Mouse (Mus musculus): ENCODE measurements around the gene Vnn3. TPM values are rescaled to one million over a fixed set of nuclear protein-coding genes. Genes with fewer than 3 reads are reported as not detected.

Vnn3 gene
- polyA plus RNA-seq, 1 experiment from 2014 or later, result not detected

DNA sequence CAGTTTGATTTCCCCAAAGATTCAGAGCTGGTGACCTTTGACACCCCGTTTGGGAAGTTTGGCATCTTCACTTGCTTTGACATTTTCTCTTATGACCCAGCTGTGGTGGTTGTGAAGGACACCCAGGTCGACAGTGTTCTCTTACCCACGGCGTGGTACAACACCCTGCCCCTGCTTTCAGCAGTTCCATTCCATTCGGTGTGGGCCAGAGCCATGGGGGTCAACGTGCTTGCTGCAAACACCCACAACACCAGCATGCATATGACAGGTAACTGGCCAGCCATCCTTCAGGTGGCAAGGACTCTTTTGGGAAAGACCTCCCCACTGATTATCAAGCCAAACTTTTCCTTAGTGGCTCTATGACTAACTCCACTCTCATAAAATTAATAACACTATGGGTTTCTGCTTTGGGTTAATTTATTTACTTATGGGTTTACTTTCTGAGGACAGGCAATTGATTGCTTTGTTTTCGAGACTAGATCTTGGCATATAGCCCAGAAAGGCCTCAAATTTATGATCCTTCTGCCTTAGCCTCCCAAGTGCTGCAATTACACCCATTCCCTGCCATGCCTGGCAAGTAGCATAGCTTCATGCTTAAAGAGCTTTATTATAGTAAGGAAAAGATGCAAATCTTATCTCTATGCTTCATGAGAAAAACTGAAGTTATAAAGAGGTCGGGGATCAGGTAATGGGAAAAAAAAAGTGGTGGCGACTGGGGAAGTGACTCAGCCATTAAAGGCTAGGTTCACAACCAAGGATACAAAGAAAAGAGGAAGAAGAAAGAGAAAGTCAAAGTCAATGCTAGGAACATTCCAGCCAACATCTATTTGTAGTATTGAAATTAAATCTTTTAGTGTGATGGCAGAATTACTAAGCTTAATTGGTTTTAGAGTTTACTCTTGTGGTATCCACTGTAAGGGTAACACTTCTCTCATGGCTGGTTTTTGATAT is 13.4 kb downstream of the Vnn3 start:
- Histone ChIP-seq H3K36me3 (ENCODE audit: control insufficient read depth, insufficient read depth, low read length) (no peaks in the 10 kb centered on the region), H3K9ac (ENCODE audit: low read length) (no peak overlapping the region), H3K9me3 (ENCODE audit: control insufficient read depth, low read length) (0 out of 2 replicates have a peak, but pooled peaks cover 3% of the 10 kb centered on the region), H3K4me2 (no peak overlapping the region), H3K4me1 (ENCODE audit: control insufficient read depth, insufficient read depth, low read length) (no peaks in the 10 kb centered on the region), H3K4me3 (ENCODE audit: low read depth, low read length) (no peak overlapping the region), H3K27ac (ENCODE audit: low read depth, low read length) (no peak overlapping the region), H3K27me3 (ENCODE audit: control insufficient read depth, insufficient read depth, low read length) (no peaks in the 10 kb centered on the region)
- DNase-seq (ENCODE audit: low spot score, missing footprints) (no peak), ATAC-seq (ENCODE audit: low FRiP score) (no peak)
- 83% methylated on average over 9 of the region's 9 CpGs for WGBS

DNA sequence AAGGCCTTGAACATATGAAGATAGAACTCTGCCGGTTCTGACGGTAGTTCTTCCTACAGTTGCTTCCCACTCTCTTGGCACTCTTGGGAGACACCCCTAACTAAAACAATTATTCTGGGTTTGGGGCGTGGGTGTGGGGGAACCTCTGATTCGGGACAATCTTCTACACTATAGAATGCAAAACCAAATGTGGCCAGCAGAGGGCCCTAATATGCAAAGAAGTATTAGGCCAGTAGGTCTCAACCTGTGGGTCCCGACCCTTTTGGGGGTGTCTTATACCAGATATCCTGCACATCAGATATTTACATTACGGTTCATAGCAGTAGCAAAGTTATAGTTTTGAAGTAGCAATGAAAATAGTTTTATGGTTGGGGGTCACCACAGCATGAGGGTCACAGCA is 29.4 kb downstream of the Vnn3 start:
- Histone ChIP-seq H3K4me3 (ENCODE audit: low read depth, low read length) (no peak overlapping the region), H3K9me3 (ENCODE audit: control insufficient read depth, low read length) (no peaks in the 10 kb centered on the region), H3K9ac (ENCODE audit: low read length) (no peak overlapping the region), H3K4me2 (no peak overlapping the region), H3K36me3 (ENCODE audit: control insufficient read depth, insufficient read depth, low read length) (no peaks in the 10 kb centered on the region), H3K4me1 (ENCODE audit: control insufficient read depth, insufficient read depth, low read length) (no peaks in the 10 kb centered on the region), H3K27ac (ENCODE audit: low read depth, low read length) (no peak overlapping the region), H3K27me3 (ENCODE audit: control insufficient read depth, insufficient read depth, low read length) (no peaks in the 10 kb centered on the region)
- ATAC-seq (ENCODE audit: low FRiP score), result no peak
- 85% methylated on average over 6 of the region's 6 CpGs for WGBS
- DNase-seq (ENCODE audit: low spot score, missing footprints), result no peak

DNA sequence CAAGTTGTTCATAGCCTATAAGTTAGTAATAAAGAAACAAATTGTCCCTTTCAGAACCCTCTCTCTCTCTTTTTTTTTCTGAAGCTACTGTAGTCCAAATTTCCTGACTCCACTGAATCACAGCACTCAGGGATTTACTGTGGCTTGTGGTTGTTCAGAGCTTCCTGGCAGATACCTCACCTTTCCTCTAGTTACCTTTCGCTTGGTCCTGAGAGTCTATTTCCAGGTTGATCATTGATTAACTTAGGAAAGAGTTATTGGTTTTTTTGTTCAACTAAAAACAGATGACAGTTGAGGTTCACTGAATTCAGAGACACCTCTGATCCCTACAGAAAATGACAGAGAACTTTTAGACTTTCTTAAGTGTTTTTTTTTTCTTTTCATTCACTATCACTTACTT is 33.6 kb downstream of the Vnn3 start:
- Histone ChIP-seq H3K27me3 (ENCODE audit: control insufficient read depth, insufficient read depth, low read length) (no peaks in the 10 kb centered on the region), H3K9ac (ENCODE audit: low read length) (no peak overlapping the region), H3K4me2 (no peak overlapping the region), H3K4me3 (ENCODE audit: low read depth, low read length) (no peak overlapping the region), H3K27ac (ENCODE audit: low read depth, low read length) (no peak overlapping the region), H3K4me1 (ENCODE audit: control insufficient read depth, insufficient read depth, low read length) (no peaks in the 10 kb centered on the region), H3K36me3 (ENCODE audit: control insufficient read depth, insufficient read depth, low read length) (no peaks in the 10 kb centered on the region), H3K9me3 (ENCODE audit: control insufficient read depth, low read length) (no peaks in the 10 kb centered on the region)
- ATAC-seq (ENCODE audit: low FRiP score), result no peak
- DNase-seq (ENCODE audit: low spot score, missing footprints), result no peak
- 88% methylated on average over 1 of the region's 1 CpGs for WGBS

DNA sequence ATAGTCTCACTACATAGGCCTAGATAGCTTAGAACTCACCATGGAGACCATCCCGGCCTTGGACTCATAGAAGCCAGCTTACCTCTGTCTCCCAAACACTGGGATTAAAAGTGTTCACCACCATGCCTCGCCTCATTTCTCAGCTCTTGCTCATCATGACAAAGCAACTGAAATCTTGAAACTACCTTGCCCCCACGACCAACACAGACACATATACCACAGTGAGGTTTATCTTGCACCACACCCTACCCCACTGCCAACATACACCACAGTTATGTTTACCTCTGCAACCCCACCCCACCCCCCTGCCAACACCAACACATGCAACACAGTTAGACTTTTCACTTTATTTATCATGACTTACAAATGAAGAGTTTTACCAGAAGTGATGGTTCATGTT is 34.8 kb downstream of the Vnn3 start:
- no peaks in the 10 kb centered on the region for H3K9me3 ChIP-seq (ENCODE audit: control insufficient read depth, low read length)
- no peaks in the 10 kb centered on the region for H3K36me3 ChIP-seq (ENCODE audit: control insufficient read depth, insufficient read depth, low read length)
- no peak overlapping the region for H3K4me3 ChIP-seq (ENCODE audit: low read depth, low read length)
- ATAC-seq (ENCODE audit: low FRiP score) (no peak), DNase-seq (ENCODE audit: low spot score, missing footprints) (no peak)
- WGBS, result 77% methylated on average over 3 of the region's 3 CpGs
- H3K4me2 ChIP-seq, result no peak overlapping the region
- H3K9ac ChIP-seq (ENCODE audit: low read length), result no peak overlapping the region
- H3K4me1 ChIP-seq (ENCODE audit: control insufficient read depth, insufficient read depth, low read length), result no peaks in the 10 kb centered on the region
- no peak overlapping the region for H3K27ac ChIP-seq (ENCODE audit: low read depth, low read length)
- H3K27me3 ChIP-seq (ENCODE audit: control insufficient read depth, insufficient read depth, low read length), result no peaks in the 10 kb centered on the region

DNA sequence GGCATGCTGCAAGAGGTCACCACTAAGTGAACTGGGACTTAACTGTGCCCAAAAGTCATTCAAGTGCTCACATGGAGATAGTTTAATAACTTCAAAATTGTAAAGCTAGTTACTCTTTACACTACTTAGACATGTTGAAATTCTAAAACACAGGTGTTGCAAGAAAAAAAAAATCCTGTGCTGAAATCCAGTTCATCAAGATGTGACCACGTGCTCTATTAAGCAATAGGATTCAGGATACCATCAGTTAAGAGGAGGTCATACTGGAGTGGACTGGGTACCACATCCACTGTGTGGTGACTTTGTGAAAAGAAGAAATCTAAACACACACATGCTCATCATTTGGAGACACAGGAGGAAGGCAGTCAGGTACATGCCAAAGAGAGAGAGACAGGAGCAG is 41.7 kb downstream of the Vnn3 start:
- no peak overlapping the region for H3K4me3 ChIP-seq (ENCODE audit: low read depth, low read length)
- H3K27me3 ChIP-seq (ENCODE audit: control insufficient read depth, insufficient read depth, low read length), result no peaks in the 10 kb centered on the region
- DNase-seq (ENCODE audit: low spot score, missing footprints), result no peak
- no peaks in the 10 kb centered on the region for H3K4me1 ChIP-seq (ENCODE audit: control insufficient read depth, insufficient read depth, low read length)
- no peaks in the 10 kb centered on the region for H3K36me3 ChIP-seq (ENCODE audit: control insufficient read depth, insufficient read depth, low read length)
- ATAC-seq (ENCODE audit: low FRiP score), result no peak
- no peak overlapping the region for H3K9ac ChIP-seq (ENCODE audit: low read length)
- no peak overlapping the region for H3K27ac ChIP-seq (ENCODE audit: low read depth, low read length)
- 83% methylated on average over 1 of the region's 1 CpGs for WGBS
- H3K9me3 ChIP-seq (ENCODE audit: control insufficient read depth, low read length), result no peaks in the 10 kb centered on the region
- no peak overlapping the region for H3K4me2 ChIP-seq

DNA sequence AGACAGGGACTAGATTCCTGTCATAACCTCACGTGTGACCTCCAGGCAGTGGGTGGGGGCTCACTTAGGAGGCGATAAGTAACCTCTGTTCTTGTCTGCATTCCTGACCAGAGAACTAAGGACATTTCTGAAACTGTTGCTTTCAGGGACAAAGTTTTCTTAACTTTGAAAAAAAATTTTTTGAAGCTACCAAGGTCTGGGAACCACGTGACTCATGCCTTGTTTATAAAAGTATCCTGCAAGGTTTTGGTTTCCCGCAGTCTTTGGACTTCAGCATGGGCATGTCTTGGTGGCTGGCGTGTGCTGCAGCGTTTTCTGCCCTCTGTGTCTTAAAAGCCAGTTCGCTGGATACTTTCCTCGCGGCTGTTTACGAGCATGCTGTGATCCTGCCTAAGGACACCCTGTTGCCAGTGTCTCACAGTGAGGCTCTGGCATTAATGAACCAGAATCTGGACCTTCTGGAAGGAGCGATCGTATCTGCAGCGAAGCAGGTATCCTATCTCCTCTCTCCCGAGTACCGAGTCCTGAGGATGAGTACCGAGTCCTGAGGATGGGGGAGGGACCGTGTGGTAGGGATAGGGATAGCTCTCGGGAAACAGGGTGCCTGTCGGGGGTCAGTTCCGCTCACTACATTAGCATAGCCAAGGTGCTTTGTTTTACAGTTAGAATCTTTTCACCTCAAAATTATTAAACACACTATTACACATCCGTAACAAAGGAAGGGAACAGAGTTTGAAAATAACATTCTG is 43.5 kb downstream of the Vnn3 start, which contains the start of gene Vnn1:
Gene Vnn1 (plus strand): TSS at position 88 of the 749 bp plus-strand sequence.
- Histone ChIP-seq H3K4me1 (ENCODE audit: control insufficient read depth, insufficient read depth, low read length) (no peaks in the 10 kb centered on the region), H3K9ac (ENCODE audit: low read length) (no peak within 1 kb of the TSS), H3K27me3 (ENCODE audit: control insufficient read depth, insufficient read depth, low read length) (no peaks in the 10 kb centered on the region), H3K4me3 (ENCODE audit: low read depth, low read length) (no peak within 1 kb of the TSS), H3K27ac (ENCODE audit: low read depth, low read length) (no peak within 1 kb of the TSS), H3K36me3 (ENCODE audit: control insufficient read depth, insufficient read depth, low read length) (no peaks in the 10 kb centered on the region), H3K9me3 (ENCODE audit: control insufficient read depth, low read length) (no peaks in the 10 kb centered on the region), H3K4me2 (peak within 1 kb of the TSS; percentile 19; the same call in 1 of the 2 replicates)
- DNase-seq (ENCODE audit: low spot score, missing footprints), result no peak
- no peak for ATAC-seq (ENCODE audit: low FRiP score)
- WGBS, result 40% methylated on average over 21 of the region's 21 CpGs

DNA sequence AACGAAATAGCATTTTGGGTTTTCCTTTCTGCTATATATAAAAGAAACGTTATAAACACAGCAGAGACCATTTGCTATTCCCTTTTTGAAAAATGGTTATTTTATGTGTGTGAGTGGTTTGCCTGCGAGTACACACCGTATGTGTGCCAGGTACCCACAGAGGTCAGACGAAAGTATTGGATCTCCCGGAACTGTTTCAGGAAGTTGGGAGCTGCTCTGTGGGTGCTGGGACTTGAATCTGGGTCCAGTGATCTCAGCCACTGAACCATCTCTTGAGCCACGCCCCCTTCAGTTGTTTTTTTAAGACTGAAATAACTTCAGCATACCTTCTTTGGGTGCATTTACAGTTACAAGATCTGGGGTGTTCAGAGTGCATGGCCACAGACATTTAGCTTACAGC is 44.1 kb downstream of the Vnn3 start:
- DNase-seq (ENCODE audit: low spot score, missing footprints) (no peak), ATAC-seq (ENCODE audit: low FRiP score) (no peak)
- Histone ChIP-seq H3K9ac (ENCODE audit: low read length) (no peak overlapping the region), H3K4me1 (ENCODE audit: control insufficient read depth, insufficient read depth, low read length) (no peaks in the 10 kb centered on the region), H3K36me3 (ENCODE audit: control insufficient read depth, insufficient read depth, low read length) (no peaks in the 10 kb centered on the region), H3K9me3 (ENCODE audit: control insufficient read depth, low read length) (no peaks in the 10 kb centered on the region), H3K27ac (ENCODE audit: low read depth, low read length) (no peak overlapping the region), H3K4me2 (no peak overlapping the region), H3K4me3 (ENCODE audit: low read depth, low read length) (no peak overlapping the region), H3K27me3 (ENCODE audit: control insufficient read depth, insufficient read depth, low read length) (no peaks in the 10 kb centered on the region)
- 80% methylated on average over 7 of the region's 7 CpGs for WGBS

DNA sequence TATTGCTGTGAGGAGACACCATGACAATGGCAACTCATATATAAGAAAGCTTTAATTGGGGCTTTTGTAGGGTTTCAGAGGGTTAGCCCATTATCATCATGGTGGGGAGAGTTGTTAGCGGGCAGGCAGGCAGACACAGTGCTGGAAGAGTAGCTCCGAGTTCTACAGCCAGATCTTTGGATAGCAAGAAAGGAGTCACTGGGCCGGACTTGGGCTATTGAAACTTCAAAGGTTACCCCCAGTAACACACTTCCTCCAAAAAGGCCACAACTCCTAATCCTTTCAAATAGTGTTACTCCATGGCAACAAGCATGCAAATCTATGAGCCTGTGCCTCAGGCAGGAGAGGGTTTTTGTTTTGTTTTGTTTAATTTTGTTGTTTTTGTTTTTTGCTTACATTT is 49.9 kb downstream of the Vnn3 start:
- no peak overlapping the region for H3K9ac ChIP-seq (ENCODE audit: low read length)
- DNase-seq (ENCODE audit: low spot score, missing footprints) (no peak), ATAC-seq (ENCODE audit: low FRiP score) (peak; percentile 68)
- 21% methylated on average over 3 of the region's 3 CpGs for WGBS
- H3K4me1 ChIP-seq (ENCODE audit: control insufficient read depth, insufficient read depth, low read length), result no peaks in the 10 kb centered on the region
- no peak overlapping the region for H3K4me2 ChIP-seq
- no peak overlapping the region for H3K4me3 ChIP-seq (ENCODE audit: low read depth, low read length)
- no peaks in the 10 kb centered on the region for H3K36me3 ChIP-seq (ENCODE audit: control insufficient read depth, insufficient read depth, low read length)
- H3K27ac ChIP-seq (ENCODE audit: low read depth, low read length), result no peak overlapping the region
- H3K27me3 ChIP-seq (ENCODE audit: control insufficient read depth, insufficient read depth, low read length), result no peaks in the 10 kb centered on the region
- no peaks in the 10 kb centered on the region for H3K9me3 ChIP-seq (ENCODE audit: control insufficient read depth, low read length)

DNA sequence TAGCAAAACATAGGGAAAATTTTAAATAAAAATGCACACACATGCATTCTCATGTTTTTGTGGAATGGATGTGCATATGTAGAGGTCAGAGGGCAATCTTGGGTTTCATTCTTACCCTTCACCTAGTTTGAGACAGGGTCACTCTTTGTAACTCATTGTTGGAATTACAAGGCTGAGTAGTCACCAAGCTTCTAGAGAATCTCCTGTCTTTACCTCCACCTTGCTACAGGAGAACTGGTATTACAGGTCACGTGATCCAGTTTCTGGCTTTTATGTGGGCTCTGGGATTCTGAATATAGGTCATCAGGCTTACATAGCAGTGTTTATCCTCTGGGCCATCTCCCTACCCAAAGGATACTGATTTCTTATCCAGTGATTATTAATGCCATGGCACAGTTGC is 54.4 kb downstream of the Vnn3 start:
- ATAC-seq (ENCODE audit: low FRiP score), result no peak
- no peaks in the 10 kb centered on the region for H3K36me3 ChIP-seq (ENCODE audit: control insufficient read depth, insufficient read depth, low read length)
- H3K27ac ChIP-seq (ENCODE audit: low read depth, low read length), result no peak overlapping the region
- H3K27me3 ChIP-seq (ENCODE audit: control insufficient read depth, insufficient read depth, low read length), result no peaks in the 10 kb centered on the region
- 96% methylated on average over 1 of the region's 1 CpGs for WGBS
- H3K4me2 ChIP-seq, result no peak overlapping the region
- DNase-seq (ENCODE audit: low spot score, missing footprints), result no peak
- no peaks in the 10 kb centered on the region for H3K9me3 ChIP-seq (ENCODE audit: control insufficient read depth, low read length)
- no peaks in the 10 kb centered on the region for H3K4me1 ChIP-seq (ENCODE audit: control insufficient read depth, insufficient read depth, low read length)
- no peak overlapping the region for H3K4me3 ChIP-seq (ENCODE audit: low read depth, low read length)
- H3K9ac ChIP-seq (ENCODE audit: low read length), result no peak overlapping the region
